Mouse (Mus musculus): ENCODE data around the gene Galm.

DNA sequence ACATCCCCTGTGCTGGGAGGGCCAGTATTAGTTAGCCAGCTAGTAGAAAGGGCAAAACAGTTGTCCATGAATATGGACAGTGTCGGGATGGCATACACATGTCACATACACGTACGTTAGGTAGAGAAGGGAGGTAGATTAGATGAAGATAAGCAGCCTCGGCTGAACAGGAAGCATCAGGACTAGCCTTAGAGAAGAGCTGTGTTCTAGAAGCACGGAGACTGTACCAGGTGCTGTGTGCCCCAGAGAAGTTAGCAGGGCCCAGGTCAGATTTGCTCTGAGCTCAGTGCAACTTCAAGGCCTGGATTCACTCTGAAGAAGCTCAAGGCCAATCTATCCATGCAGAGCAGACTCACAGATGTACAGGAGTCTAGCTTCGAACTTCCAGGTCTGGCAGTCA, 30.2 kb downstream of the Galm start:
- no peak for TF ChIP-seq CTCF (IDR thresholded peaks at IDR 0.05; ENCODE audit: low read depth)
- no peak for TF ChIP-seq EP300 (IDR thresholded peaks at IDR 0.05; ENCODE audit: low read depth)
